Mouse (Mus musculus) monocyte, adult 5-6 weeks (primary cell): ENCODE measurements around the gene Vti1b. TPM values are rescaled to one million over a fixed set of nuclear protein-coding genes. Genes with fewer than 3 reads are reported as not detected.

ENCODE experiments used
- ATAC-seq: fragments of 153-309, 156-312 bp; replicated peaks from 2 replicates; pipeline ENCODE4 v1.8.0; 2017; ENCODE audit warnings: mild to moderate bottlenecking; ENCODE audit not compliant: low TSS enrichment, insufficient number of reproducible peaks, severe bottlenecking, poor library complexity, low FRiP score
- total RNA-seq: library from RNA; stranded (forward); fragments of 200-1000, 200-491, 200-594 nt; gene quantifications from 3 replicates; pipeline ENCODE4 v1.2.3, GENCODE M21; 2017

Gene Vti1b
- total RNA-seq, 1 experiment from 2014 or later: 246 TPM

GRCm38 (mm10) chr12:79141384-79141783 lies 31.1 kb downstream of the Vti1b start:
- no peak for ATAC-seq

GRCm38 (mm10) chr12:79140811-79141210 lies 31.7 kb downstream of the Vti1b start:
- ATAC-seq: peak; percentile 71

GRCm38 (mm10) chr12:79139417-79139816 lies 33.0 kb downstream of the Vti1b start:
- no peak for ATAC-seq

- ATAC-seq: no peak
Observed at GRCm38 (mm10) chr12:79138999-79139398, 33.5 kb downstream of the Vti1b start.

- ATAC-seq: no peak
Observed at GRCm38 (mm10) chr12:79136949-79137348, 35.5 kb downstream of the Vti1b start.

GRCm38 (mm10) chr12:79135105-79135504 lies 37.4 kb downstream of the Vti1b start:
- ATAC-seq: no peak

- ATAC-seq: no peak
Observed at GRCm38 (mm10) chr12:79134676-79135075, 37.8 kb downstream of the Vti1b start.

- peak; percentile 78; the same call in 1 of the 2 replicates for ATAC-seq
Observed at GRCm38 (mm10) chr12:79131706-79132460, 40.6 kb downstream of the Vti1b start.

- ATAC-seq: no peak
Observed at GRCm38 (mm10) chr12:79131178-79131675, 41.2 kb downstream of the Vti1b start.

- peak; percentile 79 for ATAC-seq
Observed at GRCm38 (mm10) chr12:79130299-79131177, 41.9 kb downstream of the Vti1b start, which contains the start of gene Arg2. Arg2 (plus strand) TSS chr12:79130777.

- no peak for ATAC-seq
Observed at GRCm38 (mm10) chr12:79122820-79123219, 49.6 kb downstream of the Vti1b start.

GRCm38 (mm10) chr12:79118991-79119390 lies 53.5 kb downstream of the Vti1b start:
- no peak for ATAC-seq

Other genes with a start within 250 kb of the Vti1b start
- gene Tmem229b, start 165.0 kb downstream of the Vti1b start, total RNA-seq: 47.0 to 75.7 TPM (median 65.1 TPM) in 3 replicates
- gene Plekhh1, start 143.5 kb downstream of the Vti1b start, total RNA-seq: 0.29 to 0.32 TPM in 2 of 3 replicates, not detected in the other
- 8.3 to 19.9 TPM (median 8.3 TPM) in 3 replicates for gene Pigh, start 83.0 kb downstream of the Vti1b start, total RNA-seq
- not detected in 3 replicates for gene Arg2, start 41.9 kb downstream of the Vti1b start, total RNA-seq
- gene Rdh11, start 19.6 kb upstream of the Vti1b start, total RNA-seq: 12.8 to 17.7 TPM (median 13.6 TPM) in 3 replicates
- 5.2 to 7.9 TPM (median 5.2 TPM) in 3 replicates for gene Rdh12, start 36.2 kb upstream of the Vti1b start, total RNA-seq
- gene Zfyve26, start 123.6 kb upstream of the Vti1b start, total RNA-seq: 16.7 to 50.3 TPM (median 30.7 TPM) in 3 replicates
- 0.29 TPM in 1 of 3 replicates, not detected in the others for gene Rad51b, start 124.6 kb upstream of the Vti1b start, total RNA-seq